Mouse (Mus musculus) liver, embryonic 12.5 days (tissue): ENCODE measurements around the gene Ssmem1. TPM values are rescaled to one million over a fixed set of nuclear protein-coding genes. Genes with fewer than 3 reads are reported as not detected.

Source experiments
- ATAC-seq: fragments of 200-750 bp; cut with Nextera tagmentation; 2 replicates; pipeline ENCODE4 v1.8.0; 2017; ENCODE audit warnings: moderate number of reproducible peaks, mild to moderate bottlenecking, moderate library complexity
- H3K27ac ChIP-seq: fragments of 300-500 bp; sonication (generic); 2 replicates; pipeline ENCODE4 v1.5.1; 2016; ENCODE audit warnings: mild to moderate bottlenecking
- H3K27me3 ChIP-seq: fragments of 300-500 bp; sonication (generic); replicated peaks from 2 replicates; pipeline ENCODE4 v1.6.1; 2016; ENCODE audit warnings: mild to moderate bottlenecking, moderate library complexity
- H3K36me3 ChIP-seq: fragments of 300-500 bp; sonication (generic); 2 replicates; pipeline ENCODE4 v1.6.1; 2016; ENCODE audit warnings: mild to moderate bottlenecking, moderate library complexity
- H3K4me1 ChIP-seq: fragments of 300-500 bp; sonication (generic); 2 replicates; pipeline ENCODE4 v1.6.1; 2016
- H3K4me2 ChIP-seq: fragments of 300-500 bp; sonication (generic); 2 replicates; pipeline ENCODE4 v1.6.1; 2016; ENCODE audit warnings: mild to moderate bottlenecking, moderate library complexity
- H3K4me3 ChIP-seq: fragments of 300-500 bp; sonication (generic); 2 replicates; pipeline ENCODE4 v1.5.1; 2016; ENCODE audit warnings: mild to moderate bottlenecking, moderate library complexity
- H3K9ac ChIP-seq: fragments of 300-500 bp; sonication (generic); 2 replicates; pipeline ENCODE4 v1.6.1; 2016; ENCODE audit warnings: mild to moderate bottlenecking, moderate library complexity
- H3K9me3 ChIP-seq: fragments of 300-500 bp; sonication (generic); replicated peaks from 2 replicates; pipeline ENCODE4 v1.6.1; 2016; ENCODE audit warnings: mild to moderate bottlenecking, moderate library complexity
- WGBS: fragments of 180-500 bp; shearing (Covaris S2); methylation state at CpG from one replicate; pipeline ENCODE4 v1.1.7; 2016; ENCODE audit not compliant: insufficient replicate concordance; 5-methylcytosine and 5-hydroxymethylcytosine counted together
- polyA plus RNA-seq: library from polyadenylated mRNA; unstranded; fragments of >200 nt; fragmentation: Nextera tagmentation; extraction: Ambion mirVana; gene quantifications from 2 replicates; pipeline ENCODE4 v1.2.1, GENCODE M21; 2016

The Ssmem1 gene
- polyA plus RNA-seq, 1 experiment from 2014 or later: 0.14 TPM

- H3K4me1 ChIP-seq: no peaks in the 10 kb centered on the region
- peak overlapping the region; percentile 41; the same call in 1 of the 2 replicates for H3K27ac ChIP-seq
- WGBS: 74% methylated on average over 6 of the region's 6 CpGs
- no peaks in the 10 kb centered on the region for H3K9me3 ChIP-seq
- no peak overlapping the region for H3K4me3 ChIP-seq
- no peak for ATAC-seq
- H3K36me3 ChIP-seq: peaks cover 56% of the 10 kb centered on the region
- H3K9ac ChIP-seq: no peak overlapping the region
- H3K27me3 ChIP-seq: no peaks in the 10 kb centered on the region
- H3K4me2 ChIP-seq: no peak overlapping the region
Observed at GRCm38 (mm10) chr6:30477784-30478183, 31.9 kb upstream of the Ssmem1 start.

- no peak for ATAC-seq
- no peak overlapping the region for H3K9ac ChIP-seq
- no peak overlapping the region for H3K27ac ChIP-seq
- H3K9me3 ChIP-seq: no peaks in the 10 kb centered on the region
- WGBS: 88% methylated on average over 3 of the region's 3 CpGs
- no peak overlapping the region for H3K4me2 ChIP-seq
- no peaks in the 10 kb centered on the region for H3K4me1 ChIP-seq
- H3K36me3 ChIP-seq: peaks cover 72% of the 10 kb centered on the region
- H3K27me3 ChIP-seq: no peaks in the 10 kb centered on the region
- H3K4me3 ChIP-seq: no peak overlapping the region
Observed at GRCm38 (mm10) chr6:30479418-30479817, 30.2 kb upstream of the Ssmem1 start.

DNA sequence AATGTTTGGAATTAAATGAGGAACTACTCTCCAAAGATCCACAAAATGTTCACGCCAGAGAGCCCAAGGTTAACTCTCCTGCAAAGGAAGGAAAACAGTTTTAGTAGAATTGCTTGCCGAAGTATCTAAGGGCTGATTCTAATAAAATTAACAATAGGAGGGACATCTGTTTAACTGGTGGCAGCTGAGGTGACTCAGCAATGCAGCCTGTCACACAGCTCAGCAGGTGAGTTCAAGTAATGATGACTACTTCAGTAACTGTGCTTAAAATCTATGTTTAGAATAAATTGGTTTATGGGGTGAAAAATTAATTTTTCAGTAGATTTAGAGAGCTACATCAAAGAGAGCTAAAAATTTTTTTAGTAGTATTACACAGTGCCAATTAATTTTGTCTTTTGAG lies 26.7 kb upstream of the Ssmem1 start:
- no peak for ATAC-seq
- no peak overlapping the region for H3K4me3 ChIP-seq
- H3K27me3 ChIP-seq: no peaks in the 10 kb centered on the region
- WGBS: 85% methylated on average over 2 of the region's 2 CpGs
- H3K27ac ChIP-seq: no peak overlapping the region
- no peak overlapping the region for H3K9ac ChIP-seq
- H3K4me1 ChIP-seq: no peaks in the 10 kb centered on the region
- H3K4me2 ChIP-seq: no peak overlapping the region
- no peaks in the 10 kb centered on the region for H3K9me3 ChIP-seq
- H3K36me3 ChIP-seq: peaks cover 100% of the 10 kb centered on the region

- H3K9ac ChIP-seq: no peak overlapping the region
- H3K9me3 ChIP-seq: no peaks in the 10 kb centered on the region
- no peaks in the 10 kb centered on the region for H3K27me3 ChIP-seq
- H3K4me3 ChIP-seq: no peak overlapping the region
- ATAC-seq: no peak
- no peak overlapping the region for H3K4me2 ChIP-seq
- peaks cover 96% of the 10 kb centered on the region for H3K36me3 ChIP-seq
- H3K27ac ChIP-seq: no peak overlapping the region
- H3K4me1 ChIP-seq: no peaks in the 10 kb centered on the region
- WGBS: 85% methylated on average over 6 of the region's 6 CpGs
Observed at GRCm38 (mm10) chr6:30486504-30486903, 23.1 kb upstream of the Ssmem1 start.

- H3K36me3 ChIP-seq: peaks cover 92% of the 10 kb centered on the region
- H3K27me3 ChIP-seq: no peaks in the 10 kb centered on the region
- no peak overlapping the region for H3K9ac ChIP-seq
- H3K4me1 ChIP-seq: peaks cover 17% of the 10 kb centered on the region
- H3K4me2 ChIP-seq: no peak overlapping the region
- no peak overlapping the region for H3K4me3 ChIP-seq
- H3K27ac ChIP-seq: no peak overlapping the region
- 31% methylated on average over 3 of the region's 3 CpGs for WGBS
- no peaks in the 10 kb centered on the region for H3K9me3 ChIP-seq
- no peak for ATAC-seq
Observed at GRCm38 (mm10) chr6:30499049-30499448, 10.6 kb upstream of the Ssmem1 start.

DNA sequence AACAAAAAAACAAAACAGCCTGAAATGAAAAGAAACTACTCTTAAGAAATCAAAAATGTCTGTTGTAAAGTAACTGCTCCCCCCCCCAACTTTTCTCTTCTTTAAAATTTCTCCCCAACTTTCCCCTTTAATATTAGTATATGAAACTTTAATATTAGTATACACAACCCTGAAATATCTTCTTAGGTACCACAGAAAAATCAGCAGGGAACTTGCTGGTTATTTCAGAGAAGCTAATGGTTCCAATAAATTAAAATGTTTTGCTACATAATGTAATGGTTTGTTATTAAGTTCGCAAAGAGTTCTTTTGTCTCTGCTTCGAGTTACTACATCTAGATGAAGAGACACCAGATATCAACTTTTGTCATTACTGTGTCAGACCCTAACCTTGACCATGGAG lies 825 bp upstream of the Ssmem1 start:
- no peak for ATAC-seq
- H3K4me2 ChIP-seq: peak overlapping the region; percentile 77
- H3K4me1 ChIP-seq: peaks cover 27% of the 10 kb centered on the region
- no peaks in the 10 kb centered on the region for H3K27me3 ChIP-seq
- H3K9me3 ChIP-seq: no peaks in the 10 kb centered on the region
- peaks cover 40% of the 10 kb centered on the region for H3K36me3 ChIP-seq
- 2% methylated on average over 2 of the region's 2 CpGs for WGBS
- peak overlapping the region; percentile 81 for H3K4me3 ChIP-seq
- peak overlapping the region; percentile 90 for H3K27ac ChIP-seq
- H3K9ac ChIP-seq: peak overlapping the region; percentile 86

DNA sequence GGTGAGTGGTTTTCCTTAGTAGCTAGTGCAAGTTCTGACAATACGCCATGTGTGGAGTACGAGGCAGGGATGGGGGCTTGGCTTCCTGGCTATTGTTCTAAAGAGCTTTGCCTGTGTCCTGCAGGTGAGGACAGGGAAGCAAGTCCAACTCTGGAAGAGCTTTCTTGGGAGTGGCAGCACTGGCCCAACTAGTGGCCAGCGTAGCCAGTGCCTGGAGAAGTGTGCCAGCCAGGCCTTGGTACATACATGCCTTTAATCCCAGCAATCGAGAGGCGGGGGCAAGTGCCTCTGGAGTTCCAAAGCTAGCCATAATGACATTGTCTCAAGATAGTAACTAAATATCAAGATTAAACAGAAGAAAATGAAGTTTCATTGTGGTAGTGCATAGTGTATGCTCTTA lies 642 bp downstream of the Ssmem1 start:
- peaks cover 28% of the 10 kb centered on the region for H3K36me3 ChIP-seq
- ATAC-seq: no peak
- no peaks in the 10 kb centered on the region; the same call in 1 of the 2 replicates for H3K27me3 ChIP-seq
- peak overlapping the region; percentile 32; the same call in 1 of the 2 replicates for H3K9ac ChIP-seq
- H3K4me3 ChIP-seq: peak overlapping the region; percentile 81; the same call in 1 of the 2 replicates
- WGBS: 72% methylated on average over 5 of the region's 5 CpGs
- H3K4me1 ChIP-seq: peaks cover 27% of the 10 kb centered on the region
- peak overlapping the region; percentile 77 for H3K4me2 ChIP-seq
- H3K27ac ChIP-seq: peak overlapping the region; percentile 90
- H3K9me3 ChIP-seq: no peaks in the 10 kb centered on the region

DNA sequence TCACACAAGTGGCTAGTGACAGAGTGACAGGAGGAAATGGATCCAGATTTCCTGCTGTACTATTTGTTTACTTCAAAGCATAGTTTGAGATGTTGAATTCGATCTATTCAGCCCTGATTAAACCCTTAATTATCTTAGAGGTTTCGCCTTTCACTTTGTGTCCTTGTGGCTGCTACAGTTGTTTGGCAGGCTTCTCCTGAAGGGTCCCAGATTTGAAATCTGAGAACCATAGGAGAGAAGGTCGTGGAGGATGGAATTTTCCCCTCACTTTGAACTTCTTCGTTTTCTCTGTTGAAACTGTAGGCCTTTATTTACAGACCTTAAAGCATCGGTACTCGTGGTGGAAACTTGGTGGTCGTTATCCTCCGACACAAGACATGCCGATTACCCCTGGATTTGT lies 4.6 kb downstream of the Ssmem1 start:
- Histone ChIP-seq H3K9me3 (no peaks in the 10 kb centered on the region), H3K27me3 (no peaks in the 10 kb centered on the region; the same call in 1 of the 2 replicates), H3K9ac (no peak overlapping the region), H3K4me2 (no peak overlapping the region), H3K4me1 (peaks cover 11% of the 10 kb centered on the region), H3K36me3 (no peaks in the 10 kb centered on the region), H3K4me3 (no peak overlapping the region), H3K27ac (no peak overlapping the region)
- no peak for ATAC-seq
- WGBS: 43% methylated on average over 9 of the region's 9 CpGs

- no peak overlapping the region for H3K4me2 ChIP-seq
- WGBS: 48% methylated on average over 11 of the region's 11 CpGs
- no peak overlapping the region for H3K9ac ChIP-seq
- H3K4me1 ChIP-seq: 0 out of 2 replicates have a peak, but pooled peaks cover 4% of the 10 kb centered on the region
- no peaks in the 10 kb centered on the region for H3K9me3 ChIP-seq
- no peak overlapping the region for H3K27ac ChIP-seq
- H3K27me3 ChIP-seq: no peaks in the 10 kb centered on the region
- H3K4me3 ChIP-seq: no peak overlapping the region
- no peaks in the 10 kb centered on the region for H3K36me3 ChIP-seq
- ATAC-seq: no peak
Observed at GRCm38 (mm10) chr6:30520400-30520799, 10.8 kb downstream of the Ssmem1 start.

GRCm38 (mm10) chr6:30525456-30526332 lies 16.0 kb downstream of the Ssmem1 start:
- H3K4me3 ChIP-seq: no peak overlapping the region
- WGBS: 55% methylated on average over 7 of the region's 7 CpGs
- no peak overlapping the region for H3K9ac ChIP-seq
- 0 out of 2 replicates have a peak, but pooled peaks cover 4% of the 10 kb centered on the region for H3K4me1 ChIP-seq
- H3K4me2 ChIP-seq: no peak overlapping the region
- H3K36me3 ChIP-seq: no peaks in the 10 kb centered on the region
- H3K27me3 ChIP-seq: peaks cover 7% of the 10 kb centered on the region
- H3K27ac ChIP-seq: 0 out of 2 replicates have a peak overlapping the region, but pooled peaks have one; percentile 13
- no peak for ATAC-seq
- no peaks in the 10 kb centered on the region for H3K9me3 ChIP-seq

GRCm38 (mm10) chr6:30526586-30527515 lies 17.2 kb downstream of the Ssmem1 start:
- Histone ChIP-seq H3K4me1 (0 out of 2 replicates have a peak, but pooled peaks cover 4% of the 10 kb centered on the region), H3K27me3 (peaks cover 7% of the 10 kb centered on the region), H3K36me3 (no peaks in the 10 kb centered on the region), H3K4me3 (no peak overlapping the region), H3K9ac (no peak overlapping the region), H3K4me2 (no peak overlapping the region), H3K27ac (peak overlapping the region; percentile 53), H3K9me3 (no peaks in the 10 kb centered on the region)
- WGBS: 29% methylated on average over 19 of the region's 19 CpGs
- no peak for ATAC-seq

DNA sequence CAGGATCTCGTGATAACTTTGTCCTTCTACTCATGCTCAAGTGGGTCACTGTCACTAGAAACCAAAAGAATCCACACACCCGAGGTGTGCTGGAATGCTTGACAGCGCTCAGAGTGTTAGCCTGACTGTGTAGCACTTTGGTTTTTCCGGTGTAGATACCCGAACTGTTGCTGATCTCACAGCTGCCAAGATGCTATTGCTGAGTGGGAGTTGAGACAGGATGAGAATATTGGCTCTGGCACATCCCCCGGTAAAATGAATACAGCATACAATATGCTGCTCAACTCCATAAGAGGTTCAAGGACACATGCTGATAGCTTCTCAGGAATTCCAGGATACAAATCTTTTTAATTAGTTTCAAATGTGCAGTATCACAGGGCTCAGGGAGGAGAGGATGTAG lies 19.2 kb downstream of the Ssmem1 start:
- 50% methylated on average over 6 of the region's 6 CpGs for WGBS
- H3K27me3 ChIP-seq: peaks cover 7% of the 10 kb centered on the region
- no peak overlapping the region for H3K9ac ChIP-seq
- H3K4me3 ChIP-seq: no peak overlapping the region
- no peaks in the 10 kb centered on the region for H3K36me3 ChIP-seq
- H3K9me3 ChIP-seq: no peaks in the 10 kb centered on the region
- H3K27ac ChIP-seq: no peak overlapping the region
- no peak overlapping the region for H3K4me2 ChIP-seq
- no peak for ATAC-seq
- 0 out of 2 replicates have a peak, but pooled peaks cover 4% of the 10 kb centered on the region for H3K4me1 ChIP-seq
